Mouse (Mus musculus): Measurements from ENCODE around the gene Dctn2. TPM values are rescaled to one million over a fixed set of nuclear protein-coding genes. Genes with fewer than 3 reads are reported as not detected.

Gene Dctn2
- total and polyA plus RNA-seq, 2 experiments from 2014 or later: 154 to 197 TPM

DNA sequence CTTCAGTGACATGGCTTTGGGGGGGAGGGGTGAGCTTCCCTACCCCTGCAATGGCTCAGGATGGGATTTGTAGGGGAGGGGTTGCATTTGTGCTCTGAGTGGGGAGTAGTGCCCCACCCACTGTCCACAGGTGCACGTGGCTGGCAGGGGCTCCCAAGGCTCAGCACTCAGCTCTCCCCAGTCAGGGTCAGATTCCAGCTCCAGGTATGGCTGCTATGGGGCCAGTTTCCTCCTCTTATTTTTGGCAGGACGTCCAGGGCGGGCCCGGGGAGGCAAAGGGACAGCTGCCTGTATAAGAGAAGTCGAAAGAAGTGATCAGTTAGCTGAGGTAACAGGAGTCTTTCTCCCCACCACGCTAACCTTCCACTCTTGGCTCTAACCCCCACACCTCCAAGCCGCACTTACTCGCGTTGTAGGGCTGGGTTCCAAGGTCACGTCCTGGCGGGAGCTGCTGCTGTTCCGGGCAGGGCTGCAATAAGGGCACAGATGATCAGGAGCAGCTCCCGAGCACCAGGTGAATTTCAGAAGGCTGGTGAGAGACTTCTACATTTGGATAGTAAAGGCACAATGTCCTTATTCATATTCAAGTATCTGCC lies 16.6 kb downstream of the Dctn2 start:
- no peak overlapping the region for H3K4me2 ChIP-seq (ENCODE audit: low read depth, low read length)
- no peaks in the 10 kb centered on the region for H3K9me3 ChIP-seq (replicated peaks; ENCODE audit: control insufficient read depth, low read length)
- H3K36me3 ChIP-seq (replicated peaks; ENCODE audit: control insufficient read depth, insufficient read depth, low read length): peaks cover 96% of the 10 kb centered on the region
- ATAC-seq (ENCODE audit: insufficient read depth, low read depth) (no peak), DNase-seq (ENCODE audit: low spot score) (no peak)
- no peak for TF ChIP-seq CTCF (IDR thresholded peaks at IDR 0.05; ENCODE audit: low read depth)
- TF ChIP-seq EP300 (IDR thresholded peaks at IDR 0.05; ENCODE audit: low read depth): no peak
- H3K27me3 ChIP-seq (ENCODE audit: control insufficient read depth, insufficient read depth, low read length): no peaks in the 10 kb centered on the region
- H3K9ac ChIP-seq (replicated peaks; ENCODE audit: low read depth, low read length): no peak overlapping the region
- 45% methylated on average over 13 of the region's 13 CpGs for WGBS
- peaks cover 14% of the 10 kb centered on the region for H3K4me1 ChIP-seq (ENCODE audit: control insufficient read depth, insufficient read depth)
- no peak overlapping the region for H3K27ac ChIP-seq (ENCODE audit: low read depth)
- no peak overlapping the region for H3K4me3 ChIP-seq (ENCODE audit: low read depth, low read length)

DNA sequence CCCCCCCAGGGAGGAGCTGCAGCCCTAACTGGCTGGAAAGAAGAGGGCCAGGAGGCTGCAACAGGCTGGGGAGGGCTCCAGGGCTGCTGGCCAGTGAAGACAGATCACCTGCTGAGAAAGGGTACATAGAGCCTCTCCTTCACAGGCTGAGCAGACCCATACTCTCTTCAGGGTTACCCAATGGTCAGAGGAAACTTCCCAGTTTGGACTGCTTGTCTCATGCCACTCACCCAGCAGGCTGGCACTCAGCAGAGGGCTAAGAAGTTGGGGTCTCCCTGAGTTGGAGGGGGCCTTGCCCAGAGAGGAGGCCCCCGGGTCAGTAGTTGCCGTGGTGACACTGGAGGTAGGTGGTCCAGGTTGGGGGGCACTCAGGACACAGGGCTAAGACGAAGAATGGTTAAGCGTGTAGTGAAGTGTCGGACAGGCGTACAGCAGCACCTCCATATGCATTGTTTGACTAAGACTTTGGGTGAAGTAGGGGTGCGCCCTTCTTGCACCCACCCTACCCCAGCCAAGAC lies 18.0 kb downstream of the Dctn2 start:
- no peak overlapping the region for H3K4me3 ChIP-seq (ENCODE audit: low read depth, low read length)
- DNase-seq (ENCODE audit: low spot score) (no peak), ATAC-seq (ENCODE audit: insufficient read depth, low read depth) (no peak)
- TF ChIP-seq CTCF (IDR thresholded peaks at IDR 0.05; ENCODE audit: low read depth): no peak
- no peak for TF ChIP-seq EP300 (IDR thresholded peaks at IDR 0.05; ENCODE audit: low read depth)
- no peak overlapping the region for H3K9ac ChIP-seq (replicated peaks; ENCODE audit: low read depth, low read length)
- no peak overlapping the region; the same call in 1 of the 2 replicates for H3K27ac ChIP-seq (ENCODE audit: low read depth)
- H3K4me1 ChIP-seq (ENCODE audit: control insufficient read depth, insufficient read depth): peaks cover 17% of the 10 kb centered on the region
- H3K27me3 ChIP-seq (ENCODE audit: control insufficient read depth, insufficient read depth, low read length): no peaks in the 10 kb centered on the region
- H3K9me3 ChIP-seq (replicated peaks; ENCODE audit: control insufficient read depth, low read length): no peaks in the 10 kb centered on the region
- peaks cover 82% of the 10 kb centered on the region for H3K36me3 ChIP-seq (replicated peaks; ENCODE audit: control insufficient read depth, insufficient read depth, low read length)
- H3K4me2 ChIP-seq (ENCODE audit: low read depth, low read length): no peak overlapping the region
- WGBS: 91% methylated on average over 7 of the region's 7 CpGs

DNA sequence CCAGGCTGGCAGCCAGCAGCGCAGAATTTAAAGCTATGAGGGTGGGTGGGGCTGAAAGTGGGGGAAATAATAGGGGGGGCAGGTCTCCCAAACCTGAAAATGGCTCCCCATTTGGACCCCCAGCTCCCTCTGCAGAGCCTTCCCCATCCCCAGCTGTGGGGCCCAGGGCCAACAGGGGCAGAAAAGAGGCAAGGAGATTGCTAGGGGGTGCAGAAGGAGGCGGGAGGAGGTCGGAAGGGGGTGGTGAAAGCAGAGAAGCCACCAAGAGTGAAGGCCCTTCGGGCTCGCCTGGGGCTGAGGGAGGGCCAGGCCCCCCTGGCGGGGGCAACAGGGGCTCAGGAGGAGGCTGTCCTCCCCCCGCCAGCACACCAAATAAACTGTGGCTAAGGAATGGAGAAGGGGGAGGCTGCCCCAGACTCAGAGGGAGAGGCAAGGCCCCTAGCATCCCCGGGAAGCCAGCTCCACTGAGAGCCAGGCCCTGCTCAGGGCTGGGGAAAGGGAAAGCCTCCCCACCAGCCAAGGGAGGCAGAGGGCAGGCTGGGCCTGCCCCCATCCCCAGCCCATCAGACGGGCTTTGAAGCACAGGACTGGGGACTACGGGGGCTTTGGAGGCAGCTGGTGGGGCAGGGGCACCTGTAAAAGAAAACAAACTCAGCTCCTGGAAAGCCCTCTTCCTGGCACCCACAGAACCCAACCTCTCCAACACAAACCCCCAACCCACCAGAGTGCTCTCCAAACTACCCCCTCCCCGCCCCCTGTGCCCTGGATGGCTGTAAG lies 18.7 kb downstream of the Dctn2 start:
- no peak overlapping the region for H3K27ac ChIP-seq (ENCODE audit: low read depth)
- H3K9ac ChIP-seq (replicated peaks; ENCODE audit: low read depth, low read length): no peak overlapping the region
- H3K4me3 ChIP-seq (ENCODE audit: low read depth, low read length): no peak overlapping the region
- H3K4me1 ChIP-seq (ENCODE audit: control insufficient read depth, insufficient read depth): peaks cover 20% of the 10 kb centered on the region
- TF ChIP-seq EP300 (IDR thresholded peaks at IDR 0.05; ENCODE audit: low read depth) (no peak), CTCF (IDR thresholded peaks at IDR 0.05; ENCODE audit: low read depth) (no peak)
- H3K9me3 ChIP-seq (replicated peaks; ENCODE audit: control insufficient read depth, low read length): no peaks in the 10 kb centered on the region
- DNase-seq (ENCODE audit: low spot score) (no peak), ATAC-seq (ENCODE audit: insufficient read depth, low read depth) (no peak)
- 78% methylated on average over 11 of the region's 11 CpGs for WGBS
- H3K27me3 ChIP-seq (ENCODE audit: control insufficient read depth, insufficient read depth, low read length): no peaks in the 10 kb centered on the region
- no peak overlapping the region for H3K4me2 ChIP-seq (ENCODE audit: low read depth, low read length)
- peaks cover 74% of the 10 kb centered on the region for H3K36me3 ChIP-seq (replicated peaks; ENCODE audit: control insufficient read depth, insufficient read depth, low read length)

DNA sequence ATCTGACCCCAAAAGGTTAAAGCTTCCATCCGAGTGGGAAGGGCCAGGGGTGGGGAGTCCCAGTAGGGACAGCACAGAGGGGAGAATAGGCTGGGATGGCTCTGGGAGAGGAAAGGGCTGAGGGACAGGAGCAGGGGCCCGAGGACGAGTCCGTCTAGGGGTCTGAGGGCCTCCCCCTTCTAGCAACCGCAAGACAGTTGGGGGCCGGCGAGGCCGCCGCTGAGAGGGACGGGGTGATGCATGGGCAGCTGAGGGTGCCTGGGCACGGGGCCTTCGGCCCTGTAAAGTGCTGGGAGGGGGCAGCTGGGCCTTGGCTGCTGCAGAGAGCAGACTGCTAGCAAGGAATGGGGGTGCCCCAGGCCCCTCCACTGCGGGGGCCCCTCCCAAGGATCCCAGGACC lies 19.5 kb downstream of the Dctn2 start:
- no peaks in the 10 kb centered on the region for H3K27me3 ChIP-seq (ENCODE audit: control insufficient read depth, insufficient read depth, low read length)
- no peak for DNase-seq (ENCODE audit: low spot score)
- WGBS: 84% methylated on average over 13 of the region's 13 CpGs
- peaks cover 22% of the 10 kb centered on the region for H3K4me1 ChIP-seq (ENCODE audit: control insufficient read depth, insufficient read depth)
- no peaks in the 10 kb centered on the region for H3K9me3 ChIP-seq (replicated peaks; ENCODE audit: control insufficient read depth, low read length)
- H3K9ac ChIP-seq (replicated peaks; ENCODE audit: low read depth, low read length): no peak overlapping the region
- ATAC-seq (ENCODE audit: insufficient read depth, low read depth): no peak
- H3K27ac ChIP-seq (ENCODE audit: low read depth): no peak overlapping the region
- peaks cover 67% of the 10 kb centered on the region for H3K36me3 ChIP-seq (replicated peaks; ENCODE audit: control insufficient read depth, insufficient read depth, low read length)
- no peak for TF ChIP-seq CTCF (IDR thresholded peaks at IDR 0.05; ENCODE audit: low read depth)
- TF ChIP-seq EP300 (IDR thresholded peaks at IDR 0.05; ENCODE audit: low read depth): no peak
- no peak overlapping the region for H3K4me2 ChIP-seq (ENCODE audit: low read depth, low read length)
- H3K4me3 ChIP-seq (ENCODE audit: low read depth, low read length): no peak overlapping the region

DNA sequence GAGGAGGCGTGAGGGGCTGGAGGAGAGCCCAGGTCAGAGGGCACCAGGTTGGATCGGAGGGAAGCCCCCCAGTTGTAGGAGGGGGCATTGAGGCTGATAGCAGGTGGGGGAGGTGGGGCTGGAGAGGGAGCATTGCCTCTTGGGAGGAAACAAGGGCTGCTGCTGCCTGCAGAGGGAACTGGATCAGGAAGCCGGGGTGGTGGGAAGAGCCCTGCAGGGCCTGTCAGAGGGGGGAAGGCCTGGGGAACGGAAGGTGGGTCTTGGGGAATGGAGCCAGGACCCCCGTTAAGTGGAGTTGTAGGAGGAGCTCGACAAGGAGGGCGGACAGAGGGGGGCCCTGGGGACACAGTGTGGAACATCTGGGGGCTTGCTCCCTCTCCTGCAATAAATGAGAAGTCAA lies 20.0 kb downstream of the Dctn2 start:
- 63% methylated on average over 7 of the region's 7 CpGs for WGBS
- Histone ChIP-seq H3K4me1 (ENCODE audit: control insufficient read depth, insufficient read depth) (peaks cover 22% of the 10 kb centered on the region), H3K36me3 (replicated peaks; ENCODE audit: control insufficient read depth, insufficient read depth, low read length) (peaks cover 61% of the 10 kb centered on the region), H3K4me3 (ENCODE audit: low read depth, low read length) (no peak overlapping the region), H3K27ac (ENCODE audit: low read depth) (no peak overlapping the region), H3K4me2 (ENCODE audit: low read depth, low read length) (no peak overlapping the region), H3K9ac (replicated peaks; ENCODE audit: low read depth, low read length) (no peak overlapping the region), H3K27me3 (ENCODE audit: control insufficient read depth, insufficient read depth, low read length) (no peaks in the 10 kb centered on the region), H3K9me3 (replicated peaks; ENCODE audit: control insufficient read depth, low read length) (no peaks in the 10 kb centered on the region)
- ATAC-seq (ENCODE audit: insufficient read depth, low read depth): no peak
- DNase-seq (ENCODE audit: low spot score): no peak
- no peak for TF ChIP-seq CTCF (IDR thresholded peaks at IDR 0.05; ENCODE audit: low read depth)
- TF ChIP-seq EP300 (IDR thresholded peaks at IDR 0.05; ENCODE audit: low read depth): no peak

Measured in heart, postnatal 0 days (tissue).